Mouse (Mus musculus) CH12.LX (cell line): Measurements from ENCODE around the gene Lamp5. TPM values are rescaled to one million over a fixed set of nuclear protein-coding genes. Genes with fewer than 3 reads are reported as not detected.

Experiments
- DNase-seq: peaks from one replicate; pipeline ENCODE4 v3.0.0-alpha.2; 2013; ENCODE audit errors: extremely low read depth
- H3K27ac ChIP-seq: 2 replicates; pipeline ENCODE4 v1.5.1; 2012; ENCODE audit warnings: low read depth, mild to moderate bottlenecking, control low read depth, moderate library complexity; ENCODE audit not compliant: insufficient read depth
- H3K27me3 ChIP-seq: replicated peaks from 2 replicates; pipeline ENCODE3; 2012; ENCODE audit warnings: inconsistent platforms
- H3K36me3 ChIP-seq, 2 experiments: replicated peaks in 1 of 2; 2 replicates each; pipeline versions ENCODE3 to v1.6.1; 2012; ENCODE audit warnings: inconsistent platforms in 1 of 2, low read length in 1 of 2, mild to moderate bottlenecking in 1 of 2, mixed read lengths in 1 of 2, moderate library complexity in 1 of 2; ENCODE audit not compliant: control insufficient read depth in 1 of 2, insufficient read depth in 1 of 2
- H3K4me1 ChIP-seq, 2 experiments: 2 replicates each; pipeline ENCODE4 v1.6.1; 2012; ENCODE audit warnings: inconsistent platforms in 1 of 2, moderate library complexity in 1 of 2; ENCODE audit not compliant: insufficient read depth in 2 of 2, control insufficient read depth in 1 of 2
- H3K4me2 ChIP-seq: 2 replicates; pipeline ENCODE4 v1.6.1; 2012; ENCODE audit warnings: low read depth, mild to moderate bottlenecking, control low read depth; ENCODE audit not compliant: poor library complexity, insufficient read depth, severe bottlenecking
- H3K4me3 ChIP-seq, 3 experiments: fragments of 150-350 bp in 1 of 3; sonication (generic) in 1 of 3; replicated peaks in 1 of 3; 2 replicates each; pipeline versions ENCODE3 to v1.5.1; 2011 to 2012; ENCODE audit warnings: low read depth in 2 of 3, low read length in 2 of 3, mild to moderate bottlenecking in 2 of 3, moderate library complexity in 2 of 3, control low read depth in 1 of 3, improper control_type of control experiment in 1 of 3, inconsistent platforms in 1 of 3, mixed read lengths in 1 of 3; ENCODE audit not compliant: poor library complexity in 1 of 3
- H3K79me2 ChIP-seq: replicated peaks from 2 replicates; pipeline ENCODE4 v1.6.1; 2012; ENCODE audit warnings: mild to moderate bottlenecking, moderate library complexity; ENCODE audit not compliant: control insufficient read depth, poor library complexity, insufficient read depth, severe bottlenecking; ENCODE audit errors: extremely low read depth
- H3K9ac ChIP-seq: 2 replicates; pipeline ENCODE4 v1.6.1; 2012; ENCODE audit warnings: low read depth, mild to moderate bottlenecking, control low read depth, moderate library complexity; ENCODE audit not compliant: insufficient read depth
- H3K9me3 ChIP-seq: replicated peaks from 2 replicates; pipeline ENCODE3; 2012; ENCODE audit warnings: low read length, inconsistent platforms, mixed read lengths
- CHD2 ChIP-seq: IDR thresholded peaks from 2 replicates; pipeline ENCODE4 v1.6.1; 2011; ENCODE audit warnings: low read length, improper control_type of control experiment
- CTCF ChIP-seq, 2 experiments: IDR thresholded peaks in 1 of 2; conservative IDR thresholded peaks in 1 of 2; 2 replicates each; pipeline ENCODE4 v1.5.1; 2011 to 2012; ENCODE audit warnings: low read depth in 2 of 2, low read length in 2 of 2, improper control_type of control experiment in 1 of 2, inconsistent platforms in 1 of 2, mild to moderate bottlenecking in 1 of 2, moderate library complexity in 1 of 2
- E2F4 ChIP-seq: IDR thresholded peaks from 2 replicates; pipeline ENCODE4 v1.6.1; 2011; ENCODE audit warnings: low read depth, low read length, improper control_type of control experiment; ENCODE audit not compliant: insufficient replicate concordance
- ETS1 ChIP-seq: conservative IDR thresholded peaks from 2 replicates; pipeline ENCODE4 v1.6.1; 2012; ENCODE audit warnings: low read depth, mild to moderate bottlenecking, inconsistent platforms, low read length, improper control_type of control experiment, moderate library complexity
- HCFC1 ChIP-seq: IDR thresholded peaks from 2 replicates; pipeline ENCODE4 v1.6.1; 2012; ENCODE audit warnings: low read depth, mild to moderate bottlenecking, inconsistent platforms, low read length, improper control_type of control experiment
- IRF4 ChIP-seq: IDR thresholded peaks from 2 replicates; pipeline ENCODE4 v1.6.1; 2014; ENCODE audit warnings: low read depth, mild to moderate bottlenecking, inconsistent platforms, low read length, improper control_type of control experiment
- JUN ChIP-seq: IDR thresholded peaks from 2 replicates; pipeline ENCODE4 v1.6.1; 2011; ENCODE audit warnings: low read depth, mild to moderate bottlenecking, low read length, improper control_type of control experiment, moderate library complexity; ENCODE audit not compliant: insufficient read depth
- JUND ChIP-seq: conservative IDR thresholded peaks from 2 replicates; pipeline ENCODE4 v1.6.1; 2011; ENCODE audit warnings: low read depth, low read length, improper control_type of control experiment
- KAT2A ChIP-seq: IDR thresholded peaks from 2 replicates; pipeline ENCODE4 v1.6.1; 2012; ENCODE audit warnings: low read length, improper control_type of control experiment, inconsistent platforms; ENCODE audit not compliant: insufficient replicate concordance
- MAX ChIP-seq: IDR thresholded peaks from 2 replicates; pipeline ENCODE4 v1.6.1; 2011; ENCODE audit warnings: low read length, improper control_type of control experiment
- MAZ ChIP-seq: IDR thresholded peaks from 2 replicates; pipeline ENCODE4 v1.6.1; 2012; ENCODE audit warnings: low read depth, mild to moderate bottlenecking, inconsistent platforms, low read length, improper control_type of control experiment, moderate library complexity
- MEF2A ChIP-seq: IDR thresholded peaks from 2 replicates; pipeline ENCODE4 v1.6.1; 2014; ENCODE audit warnings: low read depth, mild to moderate bottlenecking, inconsistent platforms, low read length, improper control_type of control experiment, borderline replicate concordance
- MXI1 ChIP-seq: IDR thresholded peaks from 2 replicates; pipeline ENCODE4 v1.6.1; 2011; ENCODE audit warnings: mild to moderate bottlenecking, low read depth, low read length, improper control_type of control experiment
- MYC ChIP-seq: IDR thresholded peaks from 2 replicates; pipeline ENCODE4 v1.6.1; 2011; ENCODE audit warnings: low read depth, mild to moderate bottlenecking, improper control_type of control experiment, low read length
- NRF1 ChIP-seq: IDR thresholded peaks from 2 replicates; pipeline ENCODE4 v1.6.1; 2014; ENCODE audit warnings: low read depth, mild to moderate bottlenecking, inconsistent platforms, low read length, improper control_type of control experiment, moderate library complexity
- PAX5 ChIP-seq: IDR thresholded peaks from 2 replicates; pipeline ENCODE4 v1.6.1; 2012; ENCODE audit warnings: low read length, inconsistent platforms, mixed read lengths
- POLR2A ChIP-seq: IDR thresholded peaks from 2 replicates; pipeline ENCODE4 v1.6.1; 2011; ENCODE audit warnings: low read depth, mild to moderate bottlenecking, improper control_type of control experiment, low read length
- RAD21 ChIP-seq: IDR thresholded peaks from 2 replicates; pipeline ENCODE4 v1.6.1; 2011; ENCODE audit warnings: low read depth, mild to moderate bottlenecking, low read length, improper control_type of control experiment, moderate library complexity
- SMC3 ChIP-seq: IDR thresholded peaks from 2 replicates; pipeline ENCODE4 v1.6.1; 2011; ENCODE audit warnings: low read depth, low read length, improper control_type of control experiment
- TBP ChIP-seq: conservative IDR thresholded peaks from 2 replicates; pipeline ENCODE4 v1.6.1; 2011; ENCODE audit warnings: low read depth, low read length, improper control_type of control experiment
- USF1 ChIP-seq: IDR thresholded peaks from 2 replicates; pipeline ENCODE4 v1.6.1; 2014; ENCODE audit warnings: low read depth, mild to moderate bottlenecking, inconsistent platforms, low read length, improper control_type of control experiment
- USF2 ChIP-seq: conservative IDR thresholded peaks from 2 replicates; pipeline ENCODE4 v1.6.1; 2011; ENCODE audit warnings: low read depth, low read length, improper control_type of control experiment
- ZC3H11A ChIP-seq: IDR thresholded peaks from 2 replicates; pipeline ENCODE4 v1.6.1; 2012; ENCODE audit warnings: low read depth, mild to moderate bottlenecking, inconsistent platforms, low read length, improper control_type of control experiment
- ZKSCAN1 ChIP-seq: IDR thresholded peaks from 2 replicates; pipeline ENCODE4 v1.6.1; 2012; ENCODE audit warnings: low read depth, inconsistent platforms, low read length, improper control_type of control experiment, borderline replicate concordance
- ZMIZ1 ChIP-seq: IDR thresholded peaks from 2 replicates; pipeline ENCODE4 v1.6.1; 2012; ENCODE audit warnings: low read depth, mild to moderate bottlenecking, inconsistent platforms, low read length, improper control_type of control experiment
- dilution Hi-C: fragments of 300-500 bp; cut with MboI; formaldehyde crosslinking; loops from 2 replicates; pipeline ENCODE4 v1.14.3; 2020; ENCODE audit warnings: low sequenced_read_pairs; ENCODE audit not compliant: extremely low pct_unique_long_range_greater_than_20kb, extremely low pct_ligation_motif_present
- in situ Hi-C: fragments of 300-500 bp; cut with MboI; formaldehyde crosslinking; loops from 3 replicates; pipeline ENCODE4 v1.14.3; 2019; ENCODE audit warnings: low sequenced_read_pairs, low pct_ligation_motif_present, low pct_unique_long_range_greater_than_20kb, mixed read lengths
- polyA plus RNA-seq: library from polyadenylated mRNA; unstranded; fragments of >175 nt; gene quantifications from 2 replicates; pipeline ENCODE4 v1.2.1, GENCODE M21; 2012; ENCODE audit warnings: low read depth; ENCODE audit not compliant: insufficient read length
- total RNA-seq, 2 experiments: library from RNA; depleted of rRNA; stranded (reverse); fragments of 300-350 nt in 1 of 2; fragments of >200 nt in 1 of 2; gene quantifications; 2 replicates each; pipeline ENCODE4 v1.2.3; 2012 to 2014

Gene Lamp5
- total and polyA plus RNA-seq, 3 experiments: not detected

GRCm38 (mm10) chr2:136095978-136096377 lies 43.9 kb downstream of the Lamp5 start:
- dilution Hi-C loops: no loop called here
- H3K4me1 ChIP-seq: no peaks in the 10 kb centered on the region
- in situ Hi-C loops: no loop called here

DNA sequence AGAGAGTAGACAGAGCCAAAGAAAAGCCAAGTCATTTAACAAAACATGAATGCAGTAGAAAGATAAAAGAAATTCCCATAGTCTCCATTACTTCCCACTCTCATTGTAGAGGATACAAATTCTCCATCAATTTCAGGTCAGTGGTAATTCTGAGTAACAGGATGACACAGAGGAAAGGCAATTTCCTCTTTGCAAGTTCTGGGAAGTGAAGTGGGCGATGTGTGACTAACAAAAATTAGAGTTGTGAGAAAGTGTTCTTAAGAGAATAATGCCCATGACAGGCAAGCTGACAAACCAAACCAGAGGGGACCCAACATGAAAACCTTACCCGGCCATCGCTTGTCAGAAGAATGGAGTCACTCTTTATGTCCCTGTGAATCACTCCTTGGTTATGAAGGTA lies 45.1 kb downstream of the Lamp5 start:
- Histone ChIP-seq H3K4me1 (no peaks in the 10 kb centered on the region), H3K27ac (no peak overlapping the region), H3K4me2 (no peak overlapping the region), H3K9me3 (peaks cover 59% of the 10 kb centered on the region), H3K27me3 (no peaks in the 10 kb centered on the region), H3K9ac (no peak overlapping the region), H3K36me3 (no peaks in the 10 kb centered on the region), H3K4me3 (no peak overlapping the region), H3K79me2 (no peaks in the 10 kb centered on the region)
- dilution Hi-C loops (no loop called here), in situ Hi-C loops (no loop called here)
- TF ChIP-seq E2F4 (no peak), JUN (no peak), ZKSCAN1 (no peak), ETS1 (no peak), NRF1 (no peak), USF2 (no peak), KAT2A (no peak), USF1 (no peak), IRF4 (no peak), HCFC1 (no peak), TBP (no peak), MAX (no peak), RAD21 (no peak), POLR2A (no peak), CTCF (conservative IDR thresholded peaks at IDR 0.05 in 1 of 2, IDR thresholded peaks at IDR 0.05 in 1 of 2; ENCODE audit: low read depth in 2 of 2, low read length in 2 of 2) (no peak)
- DNase-seq: no peak

More at GRCm38 (mm10) chr2:136095978-136096377, 43.9 kb downstream of the Lamp5 start:
- H3K27ac ChIP-seq: no peak overlapping the region
- no peaks in the 10 kb centered on the region for H3K79me2 ChIP-seq
- no peak overlapping the region for H3K4me3 ChIP-seq
- DNase-seq: no peak
- no peak overlapping the region for H3K4me2 ChIP-seq
- H3K36me3 ChIP-seq: no peaks in the 10 kb centered on the region
- H3K27me3 ChIP-seq: no peaks in the 10 kb centered on the region
- H3K9me3 ChIP-seq: peaks cover 61% of the 10 kb centered on the region
- no peak overlapping the region for H3K9ac ChIP-seq
- TF ChIP-seq MAZ (no peak), MAX (no peak), MEF2A (no peak), POLR2A (no peak), JUND (no peak), SMC3 (no peak), PAX5 (no peak), E2F4 (no peak), ZC3H11A (no peak), ETS1 (no peak), USF2 (no peak), TBP (no peak), IRF4 (no peak), ZMIZ1 (no peak), JUN (no peak), MXI1 (no peak), HCFC1 (no peak), MYC (no peak), CHD2 (no peak)
- TF ChIP-seq, all 38 proteins: peak for 0
